Mouse (Mus musculus) retina, postnatal 1 day (tissue): Measurements from ENCODE around the gene Rnf41.

ENCODE experiments used
- DNase-seq: peaks from one replicate; pipeline ENCODE4 v3.0.0-alpha.2; 2012

Gene Rnf41

GRCm38 (mm10) chr10:128389570-128389969, 21.9 kb upstream of the Rnf41 start:
- no peak for DNase-seq

GRCm38 (mm10) chr10:128390366-128390765, 21.1 kb upstream of the Rnf41 start:
- no peak for DNase-seq

- DNase-seq, result no peak
Measured at GRCm38 (mm10) chr10:128391850-128392249, 19.6 kb upstream of the Rnf41 start.

- no peak for DNase-seq
Measured at GRCm38 (mm10) chr10:128396017-128396673, 15.3 kb upstream of the Rnf41 start.

- no peak for DNase-seq
Measured at GRCm38 (mm10) chr10:128396716-128397264, 14.7 kb upstream of the Rnf41 start.

- no peak for DNase-seq
Measured at GRCm38 (mm10) chr10:128397466-128397865, 14.0 kb upstream of the Rnf41 start.

GRCm38 (mm10) chr10:128400338-128400737, 11.1 kb upstream of the Rnf41 start:
- DNase-seq, result no peak

- DNase-seq, result no peak
Measured at GRCm38 (mm10) chr10:128401056-128401455, 10.4 kb upstream of the Rnf41 start, which contains the start of gene Slc39a5. Gene Slc39a5 (minus strand): TSS chr10:128401229.

GRCm38 (mm10) chr10:128401638-128402037, 9.8 kb upstream of the Rnf41 start:
- no peak for DNase-seq

- DNase-seq, result no peak
Measured at GRCm38 (mm10) chr10:128403931-128404330, 7.5 kb upstream of the Rnf41 start.

- peak; percentile 58 for DNase-seq
Measured at GRCm38 (mm10) chr10:128408591-128409535, 2.6 kb upstream of the Rnf41 start.

GRCm38 (mm10) chr10:128409692-128410559, 1.5 kb upstream of the Rnf41 start:
- DNase-seq, result peak; percentile 100

- no peak for DNase-seq
Measured at GRCm38 (mm10) chr10:128410560-128410845, 954 bp upstream of the Rnf41 start.

- DNase-seq, result no peak
Measured at GRCm38 (mm10) chr10:128412055-128412381, 561 bp downstream of the Rnf41 start.

GRCm38 (mm10) chr10:128412558-128412957, 1.1 kb downstream of the Rnf41 start:
- DNase-seq, result no peak

GRCm38 (mm10) chr10:128413076-128413475, 1.6 kb downstream of the Rnf41 start:
- no peak for DNase-seq

GRCm38 (mm10) chr10:128414848-128415247, 3.4 kb downstream of the Rnf41 start:
- DNase-seq, result no peak

GRCm38 (mm10) chr10:128422426-128422825, 11.0 kb downstream of the Rnf41 start:
- DNase-seq, result no peak

GRCm38 (mm10) chr10:128424604-128425003, 13.1 kb downstream of the Rnf41 start:
- DNase-seq, result no peak

- no peak for DNase-seq
Measured at GRCm38 (mm10) chr10:128425260-128425659, 13.8 kb downstream of the Rnf41 start.

GRCm38 (mm10) chr10:128429052-128429451, 17.6 kb downstream of the Rnf41 start:
- DNase-seq, result no peak

GRCm38 (mm10) chr10:128429454-128429853, 18.0 kb downstream of the Rnf41 start:
- no peak for DNase-seq

- no peak for DNase-seq
Measured at GRCm38 (mm10) chr10:128433417-128433816, 22.0 kb downstream of the Rnf41 start.
